Mouse (Mus musculus) bone marrow, adult 2 months (tissue): Measurements from ENCODE around the gene Mgat3.

Experiments
- CTCF ChIP-seq: fragments of 200-500 bp; IDR thresholded peaks from 2 replicates; pipeline ENCODE4 v1.5.1; 2011; ENCODE audit warnings: low read length, control low read depth; ENCODE audit not compliant: control insufficient read depth, insufficient read depth
- POLR2A ChIP-seq: fragments of 200-500 bp; IDR thresholded peaks from 2 replicates; pipeline ENCODE4 v1.6.1; 2011; ENCODE audit warnings: low read depth, mild to moderate bottlenecking, control low read depth, low read length, borderline replicate concordance; ENCODE audit not compliant: control insufficient read depth

GRCm38 (mm10) chr15:80165396-80165795 lies 8.1 kb upstream of the Mgat3 start:
- TF ChIP-seq CTCF = no peak
- TF ChIP-seq POLR2A = no peak
